Mouse (Mus musculus) c-Kit-positive CD71-positive TER-119-negative erythroid progenitor cells, embryonic 14.5 days (primary cell): Measurements from ENCODE around the gene Adipor2.
A peak's percentile ranks its signal among the peaks of the same experiment; 100 is the strongest.
"Not testable (repeated sequence)": the region's sequence is repeated elsewhere in the genome, so short reads cannot be mapped to it uniquely, and the experiment has no call there.

Experiments
- DNase-seq: peaks from one replicate; pipeline ENCODE4 v3.0.0-alpha.2; 2013; ENCODE audit warnings: low read depth

The Adipor2 gene

DNA sequence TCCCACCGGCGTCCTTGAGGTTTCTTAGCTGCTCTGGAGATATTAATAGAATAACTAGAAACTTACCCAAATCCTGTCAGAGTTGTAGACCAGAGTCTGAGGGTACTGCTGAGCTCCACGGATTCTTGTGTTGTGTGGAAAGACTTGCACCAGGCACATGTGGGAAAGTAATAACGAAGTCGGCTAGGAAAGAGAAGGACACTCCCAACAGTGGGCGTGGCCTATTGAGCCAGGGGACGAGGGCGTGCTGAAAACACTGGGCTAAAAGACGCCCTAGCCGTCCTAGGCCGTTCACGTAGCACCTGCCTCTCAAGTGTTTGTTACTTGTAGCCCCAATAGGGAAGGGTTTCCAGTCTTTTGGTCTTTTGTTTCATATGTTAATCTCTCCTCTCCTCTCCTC lies at the start of gene Adipor2:
Adipor2 (minus strand) TSS at position 351 of the 400 bp plus-strand sequence.
- peak; percentile 83 for DNase-seq

DNA sequence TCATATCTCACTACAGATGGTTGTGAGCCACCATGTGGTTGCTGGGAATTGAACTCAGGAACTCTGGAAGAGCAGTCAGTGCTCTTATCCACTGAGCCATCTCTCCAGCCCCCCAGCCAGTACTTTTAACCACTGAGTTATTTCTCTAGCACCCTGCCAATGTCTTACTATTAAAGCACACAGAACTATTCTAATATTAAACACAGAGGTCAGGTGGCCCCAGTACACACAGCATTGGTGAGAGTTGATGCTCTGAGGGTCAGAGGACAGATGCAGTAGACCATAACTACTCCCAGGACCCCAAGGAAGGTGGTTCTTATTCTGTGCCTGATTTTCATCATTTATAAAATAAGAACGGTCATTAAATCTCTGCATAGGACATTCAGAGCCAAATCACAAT lies 48.7 kb upstream of the Adipor2 start:
- no peak for DNase-seq

DNA sequence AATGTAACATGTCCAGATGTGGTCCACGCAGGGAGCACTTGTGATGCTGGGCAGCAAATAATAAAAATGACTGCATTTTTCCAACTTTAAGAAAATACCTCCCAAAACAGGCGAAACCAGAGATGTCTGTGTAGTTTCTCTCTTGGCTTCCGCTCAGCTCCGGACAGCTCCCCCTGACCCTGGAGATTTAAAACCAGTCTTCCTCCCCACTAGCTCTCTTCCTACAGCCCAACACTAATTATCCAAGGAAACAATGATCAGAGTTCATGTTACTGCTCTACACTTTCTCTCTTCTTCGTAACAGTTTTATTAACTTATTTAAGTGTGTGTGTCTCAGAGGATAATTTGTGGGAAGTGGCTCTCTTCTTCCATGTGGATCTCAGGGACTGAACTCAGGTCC lies 42.9 kb upstream of the Adipor2 start:
- DNase-seq: no peak

DNA sequence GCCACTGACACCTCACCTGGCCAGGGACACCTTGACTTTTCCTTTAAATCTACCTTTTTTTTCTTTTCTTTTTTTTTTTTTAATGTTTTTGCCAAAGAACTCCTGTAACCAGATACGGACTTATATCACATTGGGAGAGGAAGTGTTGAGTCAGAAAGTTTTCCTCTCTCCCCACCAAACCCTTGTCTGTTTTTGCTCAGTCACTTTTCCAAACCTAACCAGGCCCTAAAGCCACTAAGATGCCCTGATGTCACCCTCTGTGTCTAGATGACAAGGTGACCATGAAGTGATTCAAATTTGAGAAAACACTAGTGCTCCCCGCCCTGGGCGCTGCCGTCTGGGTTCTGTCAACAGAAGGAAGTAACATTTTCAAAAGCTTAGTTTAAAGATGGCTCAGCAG lies 41.5 kb upstream of the Adipor2 start:
- no peak for DNase-seq

DNA sequence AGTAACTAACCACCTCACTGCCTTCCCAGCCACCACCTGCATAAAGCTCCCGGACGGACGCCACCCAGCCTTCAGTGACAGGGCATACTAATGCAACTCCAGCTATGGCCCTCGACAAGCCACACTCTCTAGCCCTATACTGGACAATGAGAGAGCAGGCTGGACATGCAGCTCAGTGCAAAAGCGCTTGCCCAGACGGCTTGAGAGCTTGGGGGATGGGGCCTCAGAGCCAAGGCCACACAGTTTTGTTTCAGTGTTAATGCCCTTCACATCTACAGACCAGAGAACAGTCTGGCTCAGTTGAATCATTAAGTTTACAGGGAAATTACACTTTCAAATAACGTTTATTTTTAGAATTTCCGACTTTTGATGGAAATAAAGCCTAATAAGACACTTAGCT lies 40.7 kb upstream of the Adipor2 start:
- no peak for DNase-seq

DNA sequence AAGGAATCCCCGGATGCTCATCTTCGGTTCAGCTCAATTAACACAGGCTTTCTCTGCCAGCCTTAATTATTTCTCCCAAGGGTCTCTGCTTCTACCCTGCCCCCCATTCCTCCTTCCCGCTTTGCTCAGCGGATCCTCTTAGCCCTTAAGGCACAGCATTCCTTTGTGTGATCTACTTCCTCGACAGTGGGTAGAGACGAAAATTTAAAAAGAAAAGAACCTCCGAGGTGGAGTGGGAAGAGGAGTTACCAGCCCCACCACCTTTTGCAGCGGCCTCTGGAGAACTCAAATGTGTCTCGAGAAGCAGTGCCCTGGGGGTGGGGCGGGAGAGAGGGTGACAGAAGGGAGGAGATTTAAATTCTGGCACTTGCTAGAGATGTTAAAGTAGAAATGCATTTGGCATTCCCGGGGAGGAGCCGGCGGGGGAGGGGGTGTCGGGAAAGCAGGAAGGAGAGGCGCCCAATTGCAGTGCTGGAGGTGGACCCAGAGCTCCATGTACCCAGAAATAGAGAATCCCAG lies 34.5 kb upstream of the Adipor2 start:
- DNase-seq: no peak

DNA sequence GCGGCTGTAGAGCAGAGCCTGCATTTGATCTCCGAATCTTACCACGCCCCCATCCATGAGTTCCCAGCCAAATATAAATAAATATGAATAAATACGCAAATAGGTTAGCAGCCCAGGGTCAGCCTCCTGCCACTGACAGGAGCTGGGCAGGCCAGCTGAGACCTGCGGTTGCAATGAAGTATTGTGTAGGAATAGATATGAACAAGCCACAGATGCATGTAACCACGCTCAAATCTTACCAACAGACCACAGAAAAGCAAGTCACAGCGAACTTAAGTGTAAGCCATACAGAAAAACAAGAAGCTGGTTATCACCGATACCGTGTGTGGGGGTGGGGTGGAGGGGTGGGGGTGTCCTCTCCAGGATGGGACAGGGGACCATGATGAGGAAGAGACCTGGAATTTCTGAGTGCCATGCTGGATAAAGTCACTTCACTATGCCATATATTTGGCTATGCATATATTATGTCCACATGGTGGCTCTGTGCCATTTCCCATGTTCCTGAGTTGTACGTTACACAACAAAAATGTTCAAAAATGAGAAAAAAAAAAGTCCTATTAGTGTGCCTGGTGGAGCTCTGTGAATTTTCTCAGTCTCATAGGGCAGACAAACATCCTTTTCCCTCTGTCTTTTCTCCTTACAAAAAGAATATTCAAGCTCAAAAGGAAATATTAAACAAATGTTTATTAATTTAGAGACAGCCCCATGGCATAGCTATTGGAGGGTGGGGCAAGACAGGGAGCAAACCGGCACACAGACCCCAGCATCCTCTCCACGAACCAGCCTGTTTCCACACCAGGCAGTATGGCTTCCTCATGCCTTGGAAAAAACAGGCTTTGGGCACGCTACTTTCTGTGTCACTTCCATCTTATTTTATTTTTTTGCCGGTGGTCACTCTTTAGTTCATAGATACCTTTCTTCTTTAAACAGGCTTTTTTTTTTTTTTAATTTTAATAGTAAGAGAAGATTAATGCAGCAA lies 33.8 kb upstream of the Adipor2 start:
- no peak for DNase-seq

DNA sequence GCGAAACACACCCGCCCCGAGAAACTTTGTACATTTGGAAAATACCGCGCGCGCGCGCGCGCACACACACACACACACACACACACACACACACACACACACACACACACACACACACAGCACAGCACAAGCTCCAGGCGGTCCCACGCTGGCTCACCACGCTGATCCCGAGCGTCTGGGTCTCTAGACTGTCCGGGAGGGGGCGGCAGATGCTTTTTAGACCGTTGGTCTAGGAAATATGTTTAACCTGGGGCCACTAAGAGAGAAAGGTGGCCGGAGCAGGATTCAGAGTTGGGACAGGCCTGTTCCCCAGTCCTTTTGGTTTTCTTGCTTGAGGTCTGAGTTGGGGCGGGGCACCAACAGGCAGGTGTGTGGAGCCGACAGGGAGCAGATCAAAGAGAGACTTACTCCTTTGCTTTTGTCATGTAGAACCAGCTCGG lies 31.6 kb upstream of the Adipor2 start:
- no peak for DNase-seq

DNA sequence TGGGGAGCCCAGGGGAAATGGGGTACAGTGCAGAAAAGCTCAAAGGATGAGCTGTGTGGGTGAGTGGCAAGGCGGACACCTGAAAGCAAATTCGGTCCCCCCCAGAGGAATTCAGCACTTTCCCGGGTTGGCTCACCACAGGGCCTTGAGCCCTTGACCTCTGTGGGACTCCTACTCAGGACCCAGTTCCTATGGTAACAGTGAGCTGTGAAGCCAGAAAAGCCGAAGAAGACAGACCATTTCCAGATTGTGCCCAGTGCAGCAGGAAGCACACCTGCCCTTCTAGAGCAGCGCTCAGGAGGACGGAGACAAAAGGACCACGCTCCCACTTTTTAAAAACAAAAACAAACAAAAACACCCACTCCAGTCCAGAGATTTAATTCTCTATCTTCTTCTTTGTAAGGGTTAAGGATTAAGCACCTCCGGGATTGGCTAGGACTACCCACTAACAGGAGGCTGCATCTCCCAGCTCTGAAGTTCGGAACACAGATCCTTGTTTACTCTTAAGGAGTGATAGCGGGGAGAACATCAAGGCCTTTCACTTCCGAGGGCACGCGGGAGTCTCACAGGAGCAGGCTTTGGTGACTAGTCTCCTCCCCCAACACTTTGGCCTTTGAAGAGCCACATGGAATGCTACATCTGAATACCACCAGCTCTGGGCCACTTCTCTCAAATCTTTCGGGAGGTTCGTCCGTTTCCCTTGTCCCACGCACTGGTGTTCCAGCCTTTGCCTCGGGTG lies 31.0 kb upstream of the Adipor2 start:
- no peak for DNase-seq

DNA sequence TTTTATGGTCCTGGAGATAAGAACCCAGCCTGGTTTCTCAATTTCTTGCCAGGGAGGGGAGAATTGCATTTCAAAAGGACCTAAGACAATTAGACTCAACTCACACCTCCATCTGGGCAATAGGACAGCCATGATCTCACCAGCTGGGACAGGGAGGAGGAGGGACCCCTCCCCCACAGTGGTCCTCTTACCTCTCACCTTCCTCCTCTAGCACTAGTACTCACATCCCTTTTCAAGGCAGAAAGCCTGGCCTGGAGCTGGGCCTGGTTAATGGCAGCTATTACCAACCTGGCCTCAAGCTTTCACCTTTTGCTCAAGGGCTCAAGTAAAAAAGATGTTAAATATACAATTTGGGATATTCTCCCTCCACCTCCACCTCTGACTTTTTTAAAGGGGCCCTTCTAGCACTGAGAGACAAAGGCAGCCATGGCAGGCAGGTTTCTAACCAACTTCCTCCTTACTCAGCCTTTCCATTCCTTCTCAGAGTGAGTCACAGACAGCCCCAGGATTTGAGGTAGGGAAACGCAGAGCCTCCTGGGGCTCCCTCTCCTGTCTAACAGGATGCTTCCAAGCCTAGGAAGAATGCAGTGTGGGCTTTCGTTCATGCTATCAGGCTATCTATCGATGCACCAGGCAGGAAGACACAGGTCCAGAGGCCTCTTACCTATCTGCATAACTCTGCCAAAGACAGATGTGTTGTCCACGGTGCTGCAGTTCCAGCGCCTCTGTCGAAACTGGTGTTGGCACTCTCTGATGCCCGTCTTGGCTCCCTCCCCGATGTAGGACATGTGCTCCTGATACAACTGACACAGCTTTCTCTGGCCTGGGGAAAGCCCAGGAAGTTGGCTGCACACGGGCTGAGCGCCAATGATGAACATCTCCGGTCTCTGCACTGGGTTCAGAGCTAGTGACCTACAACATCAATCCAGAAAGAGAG lies 28.4 kb upstream of the Adipor2 start:
- no peak for DNase-seq

DNA sequence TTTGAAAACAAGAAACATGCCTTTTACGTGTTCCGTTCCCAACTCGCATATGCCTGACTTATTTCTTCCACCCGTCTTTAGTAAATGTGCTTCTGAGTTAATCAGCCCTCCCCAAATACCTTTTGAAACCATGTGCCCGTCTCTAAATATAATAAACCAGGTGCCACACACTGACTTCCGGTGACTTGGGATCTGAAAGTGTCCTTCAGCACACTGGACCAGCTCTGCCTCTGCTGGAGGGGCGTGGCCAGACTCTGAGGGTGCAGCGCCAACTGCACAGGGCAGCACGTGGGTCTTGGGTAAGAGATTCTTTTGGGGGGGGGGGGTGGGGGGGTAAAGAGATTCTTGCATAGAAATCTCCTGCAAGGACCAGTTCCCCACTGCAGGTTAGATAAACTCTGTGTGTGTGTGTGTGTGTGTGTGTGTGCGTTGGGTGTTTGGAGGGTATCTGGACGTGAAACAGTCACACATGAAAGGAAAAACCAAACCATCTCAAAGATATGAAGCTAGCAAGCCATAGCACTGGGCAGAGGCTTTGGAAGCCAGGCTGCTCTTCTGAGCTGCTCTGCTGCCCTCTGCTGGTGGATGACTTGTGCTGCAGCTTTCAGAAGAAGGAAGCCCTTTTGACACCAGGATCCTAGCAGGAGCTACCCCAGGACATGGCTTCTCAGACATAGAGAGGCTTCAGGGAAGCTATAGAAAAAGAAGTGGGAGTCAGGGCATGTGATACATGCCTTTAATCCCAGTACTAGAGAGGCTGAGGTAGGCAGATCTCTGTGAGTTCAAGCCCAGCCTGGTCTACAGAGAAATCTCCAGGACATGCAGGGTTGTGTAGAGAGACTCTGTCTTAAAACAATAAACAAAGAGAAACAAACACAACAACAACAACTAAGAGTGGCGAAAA lies 26.5 kb upstream of the Adipor2 start:
- peak; percentile 78 for DNase-seq

DNA sequence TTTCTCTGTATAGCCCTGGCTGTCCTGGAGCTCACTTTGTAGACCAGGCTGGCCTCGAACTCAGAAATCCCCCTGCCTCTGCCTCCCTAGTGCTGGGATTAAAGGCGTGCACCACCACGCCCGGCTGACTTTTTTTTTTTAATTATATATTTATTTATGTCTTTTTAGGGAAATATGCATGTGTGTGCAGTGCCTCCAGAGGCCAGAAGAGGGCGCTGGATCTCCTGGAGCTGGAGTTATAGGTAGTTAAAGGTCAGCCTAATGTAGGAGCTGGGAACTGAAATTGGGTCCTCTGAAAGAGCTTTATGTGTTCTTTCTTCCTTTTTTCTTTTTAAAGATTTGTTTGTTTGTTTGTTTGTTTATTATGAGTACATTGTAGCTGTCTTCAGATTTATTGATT lies 25.2 kb upstream of the Adipor2 start:
- not testable (repeated sequence) for DNase-seq

DNA sequence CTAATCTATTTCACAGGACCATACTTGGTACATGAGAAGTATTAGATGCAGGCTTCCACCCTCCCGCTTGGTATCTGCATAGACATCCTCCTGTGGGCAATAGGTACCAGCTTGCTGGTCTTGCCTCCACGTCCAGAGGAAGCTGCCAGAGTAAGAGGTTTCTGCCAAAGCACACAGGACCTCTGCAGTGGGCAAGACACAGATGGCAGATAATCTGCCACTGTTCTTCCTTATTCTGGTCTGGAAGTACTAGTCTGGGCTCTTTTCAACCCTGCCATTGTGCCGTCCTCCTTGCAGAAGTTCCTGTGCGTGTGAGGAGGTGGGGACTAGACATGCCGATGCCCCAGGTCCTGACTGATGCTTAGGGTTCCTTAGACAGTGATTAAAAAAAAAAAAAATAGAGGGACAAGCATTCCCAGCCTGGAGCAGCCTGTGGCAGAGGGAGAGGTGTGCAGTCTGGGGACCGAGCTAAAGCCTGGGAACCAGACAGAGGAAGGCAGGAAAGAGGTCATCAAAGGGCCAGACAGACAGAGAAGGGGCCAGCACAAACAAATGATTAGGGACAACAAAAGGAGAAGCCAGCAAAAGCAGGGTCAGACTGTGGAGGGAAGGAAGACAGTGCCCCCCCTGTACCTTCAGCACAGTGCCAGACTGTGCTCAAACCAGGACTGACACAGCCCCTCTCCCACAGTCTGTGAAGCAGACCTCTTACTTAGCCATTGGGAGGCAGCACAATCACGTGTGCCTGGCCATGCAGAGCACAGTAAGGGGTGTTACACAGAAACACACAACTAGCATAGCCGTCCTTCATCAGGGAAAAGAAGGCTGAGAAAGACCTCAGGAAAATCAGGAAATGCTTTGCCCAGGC lies 20.6 kb upstream of the Adipor2 start:
- DNase-seq: no peak

DNA sequence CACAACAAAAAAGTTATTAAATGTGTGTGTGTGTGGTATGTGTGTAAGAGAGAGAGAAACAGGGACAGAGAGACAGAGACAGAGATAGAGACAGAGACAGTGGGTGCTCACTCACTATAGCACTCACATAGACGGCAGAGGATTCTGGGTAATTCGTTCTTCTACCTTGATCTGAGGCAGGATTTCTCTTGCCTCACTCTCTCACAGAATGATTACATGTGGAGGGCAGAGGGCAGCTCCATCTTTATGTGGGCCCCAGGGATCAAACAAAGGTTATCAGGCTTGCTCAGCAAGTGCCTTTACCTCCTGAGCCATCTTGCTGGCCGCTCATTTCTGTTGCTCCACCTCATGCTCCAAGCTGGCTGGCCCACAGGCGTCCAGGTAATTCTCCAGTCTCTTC lies 16.9 kb upstream of the Adipor2 start:
- no peak for DNase-seq

DNA sequence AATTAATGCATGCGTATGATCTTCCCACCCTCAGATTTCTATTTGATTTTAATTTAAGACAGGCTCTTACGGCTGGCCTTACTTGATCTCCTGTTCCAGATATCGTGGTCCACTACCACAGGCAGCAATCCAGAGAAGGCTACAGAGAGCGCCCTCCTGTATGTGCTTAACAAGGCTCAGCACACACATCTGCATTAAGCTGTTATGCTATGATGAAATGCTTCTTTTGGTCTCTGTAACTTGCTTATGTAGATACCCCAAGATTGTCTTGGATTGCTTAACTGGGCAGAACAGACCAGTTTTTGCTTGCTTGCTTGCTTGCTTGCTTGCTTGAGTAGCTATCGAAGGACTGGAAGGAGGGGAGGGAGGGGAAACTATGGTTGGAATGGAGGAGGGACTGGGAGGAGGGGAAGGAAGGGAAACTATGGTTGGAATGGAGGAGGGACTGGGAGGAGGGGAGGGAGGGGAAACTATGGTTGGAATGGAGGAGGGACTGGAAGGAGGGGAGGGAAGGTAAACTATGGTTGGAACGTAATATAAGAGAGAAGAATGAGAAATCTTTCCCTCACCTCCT lies 14.3 kb upstream of the Adipor2 start:
- no peak for DNase-seq

DNA sequence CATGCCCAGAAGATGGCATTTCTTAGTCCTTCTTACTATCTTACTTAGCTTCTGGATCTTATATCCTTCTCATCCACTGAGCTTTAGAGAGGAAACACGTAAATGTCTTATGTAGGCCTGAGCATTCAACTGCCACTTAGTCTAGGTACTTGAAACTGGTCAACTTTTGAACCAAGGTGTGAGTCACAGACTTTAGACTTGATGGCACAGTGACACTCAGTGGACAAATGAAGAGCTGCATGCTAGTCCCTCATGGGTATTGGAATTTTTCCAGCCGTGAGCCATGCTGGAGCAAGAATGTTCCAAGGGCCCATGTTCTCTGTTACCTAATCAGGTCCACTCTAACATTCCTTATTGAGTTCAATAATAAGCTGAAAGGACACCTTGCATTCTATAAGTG lies 13.0 kb upstream of the Adipor2 start:
- no peak for DNase-seq

DNA sequence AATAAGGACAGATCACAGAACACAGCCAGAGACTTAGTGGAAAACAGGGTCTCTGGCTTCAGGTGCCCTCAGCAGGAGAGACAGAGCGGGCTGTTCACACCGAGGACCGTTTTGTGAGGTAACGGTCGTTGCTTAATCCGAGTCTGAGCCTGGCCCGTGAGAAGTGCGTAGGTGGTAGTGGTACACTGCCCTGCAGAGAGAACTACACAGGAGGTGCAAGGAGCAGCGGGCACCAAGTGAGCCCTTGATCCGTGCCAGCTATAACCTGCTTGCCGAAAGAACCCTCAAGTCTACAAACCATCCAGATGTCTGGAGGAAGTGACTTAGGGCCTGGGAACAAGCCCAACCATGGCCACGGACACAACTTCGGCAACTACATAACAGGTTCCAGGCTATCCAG lies 11.8 kb upstream of the Adipor2 start:
- no peak for DNase-seq

DNA sequence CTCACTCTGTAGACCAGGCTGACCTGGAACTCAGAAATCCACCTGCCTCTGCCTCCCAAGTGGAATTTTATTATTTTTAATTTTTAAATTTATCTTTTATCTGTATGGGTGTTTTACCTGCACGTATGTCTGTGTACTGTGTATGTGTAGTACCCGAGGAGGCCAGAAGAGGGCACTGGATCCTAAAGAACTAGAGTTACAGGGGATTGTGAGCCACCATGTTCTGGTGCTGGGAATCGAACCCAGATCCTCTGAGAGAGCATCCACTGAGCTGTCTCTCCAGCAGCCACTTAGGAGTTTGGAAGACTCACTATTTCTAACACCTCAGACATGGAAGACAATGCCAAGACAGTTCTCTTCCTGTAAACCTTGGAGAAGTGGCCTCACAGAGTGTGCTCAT lies 11.1 kb upstream of the Adipor2 start:
- peak; percentile 36 for DNase-seq

DNA sequence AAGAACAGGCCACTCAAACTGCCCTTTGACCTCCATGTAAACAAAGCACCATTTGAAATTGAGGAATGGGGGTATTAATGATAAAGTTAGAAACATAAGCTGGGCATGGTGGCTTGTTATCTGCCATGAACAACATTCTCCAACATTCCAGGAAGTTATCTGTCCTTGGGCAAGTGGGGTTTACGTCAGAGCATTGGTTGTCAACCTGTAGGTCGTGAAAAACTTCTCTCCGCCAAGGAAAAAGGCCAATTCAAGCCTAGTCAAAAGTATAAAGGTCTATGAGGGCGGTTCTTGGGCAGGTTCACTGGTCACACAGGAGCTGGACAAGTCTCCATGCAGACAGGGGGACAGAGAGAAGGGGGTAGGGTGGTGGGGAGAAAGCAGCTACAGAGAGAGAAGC lies 3.5 kb upstream of the Adipor2 start:
- DNase-seq: no peak
